Mouse (Mus musculus) adrenal gland, postnatal 25 days (tissue): Measurements from ENCODE around the gene Gm9268. TPM values are rescaled to one million over a fixed set of nuclear protein-coding genes. Genes with fewer than 3 reads are reported as not detected.
"Not testable (repeated sequence)": the region's sequence is repeated elsewhere in the genome, so short reads cannot be mapped to it uniquely, and the experiment has no call there.

ENCODE experiments used
- DNase-seq: peaks from one replicate; pipeline ENCODE4 v3.0.0; 2021; ENCODE audit warnings: mixed read lengths
- long read RNA-seq: library from polyadenylated mRNA; stranded (forward); transcript quantifications from one replicate; pipeline ENCODE4 v2.0.0, GENCODE M21; 2021
- total RNA-seq: library from RNA; stranded (reverse); gene quantifications from 2 replicates; pipeline ENCODE4 v1.2.3, GENCODE M21; 2021

Gm9268 gene
- total RNA-seq, result not detected in 2 replicates
- long read RNA-seq, result 0 reads

DNA sequence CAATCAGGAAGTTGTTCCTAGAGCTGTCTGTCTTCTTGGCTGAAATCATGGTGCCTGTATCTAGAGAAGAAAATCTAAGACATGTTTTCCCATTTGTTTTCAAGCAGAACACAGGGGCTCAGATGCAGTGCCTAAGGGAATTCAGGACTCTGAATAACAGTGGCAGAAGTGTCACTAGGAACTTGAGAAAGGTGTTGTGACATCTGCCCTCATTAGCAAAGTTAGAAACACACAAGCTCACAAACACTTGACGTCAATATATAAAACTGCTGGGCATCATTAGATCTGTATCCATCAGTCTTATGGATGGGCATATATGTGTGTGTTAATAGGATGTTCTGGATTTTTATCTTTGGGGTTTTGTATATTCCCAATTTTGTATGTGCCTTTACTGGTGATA lies at the start of gene Gm9268:
TSS of gene Gm9268 (plus strand) at position 301 of the 400 bp plus-strand sequence.
- DNase-seq, result not testable (repeated sequence)

DNA sequence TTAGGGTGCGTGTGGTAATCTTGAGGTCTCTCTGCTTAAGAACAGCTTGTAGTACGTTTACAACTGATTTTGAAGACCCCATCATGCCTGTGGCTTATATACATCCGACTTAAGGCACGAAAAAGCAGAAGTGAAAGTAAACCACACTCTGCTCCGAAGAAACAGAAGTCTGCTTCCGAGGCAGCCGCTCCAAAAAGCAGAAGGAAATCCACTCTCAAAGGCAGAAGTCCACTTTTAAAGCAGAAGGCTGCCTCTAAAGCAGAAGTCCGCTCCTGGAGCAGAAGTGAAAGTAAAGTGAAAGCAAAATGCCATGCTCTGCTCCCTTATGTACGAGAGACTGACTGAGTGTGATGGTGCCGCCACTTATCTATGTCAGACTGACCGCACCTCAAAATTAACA lies 38.5 kb upstream of the Gm9268 start:
- no peak for DNase-seq

GRCm38 (mm10) chr7:42980739-42981138 lies 37.8 kb upstream of the Gm9268 start:
- no peak for DNase-seq

GRCm38 (mm10) chr7:43077831-43078230 lies 59.3 kb downstream of the Gm9268 start:
- no peak for DNase-seq

Other genes starting within 250 kb of the Gm9268 start
- not detected in 2 replicates for gene Vmn2r62, start 225.2 kb upstream of the Gm9268 start, total RNA-seq
- 0.30 and 0.43 TPM in 2 replicates for gene Gm2381, start 151.5 kb upstream of the Gm9268 start, total RNA-seq
- gene Vmn2r63, start 84.9 kb upstream of the Gm9268 start, total RNA-seq, result not detected in 2 replicates
- gene Zfp936, start 95.5 kb downstream of the Gm9268 start, total RNA-seq, result not detected in 2 replicates